23 mouse cellular contexts compared by ENCODE assay signal in the genomic region with DNA sequence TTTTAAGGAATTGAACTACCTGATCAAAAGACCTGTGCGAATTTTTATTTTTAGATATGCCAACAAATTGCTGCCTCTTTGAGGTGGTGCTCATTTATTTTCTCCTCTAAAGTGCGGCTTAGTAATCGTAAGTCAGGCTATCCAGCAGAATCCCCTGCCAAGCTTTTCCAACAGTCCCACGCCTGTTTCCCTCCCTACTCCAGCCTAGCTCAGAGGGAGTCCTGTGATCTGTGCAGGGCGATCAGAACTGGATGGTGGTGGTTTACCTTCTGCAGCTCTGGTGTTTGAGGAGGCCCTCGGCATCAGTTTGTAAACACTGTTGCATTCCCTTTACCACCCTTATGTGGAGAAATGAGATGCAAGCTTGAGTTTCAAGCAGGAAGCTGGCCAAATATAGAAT. TPM values are rescaled to one million over a fixed set of nuclear protein-coding genes. Genes with fewer than 3 reads are reported as not detected.
DNase-seq lines count a peak whose midpoint lies in the region; ATAC-seq and TF ChIP-seq lines count a peak whose summit lies in the region.
"Had no signal": no experiment of that assay in that cellular context is flagged by ENCODE, and none has a peak within 500 bp of the region (broad histone marks: within the 10 kb centered on the region; RNA-seq: fewer than 3 reads in every experiment).

No protein-coding gene starts in this region.

- intact Hi-C loops in heart, postnatal 36 days (cut with DNase I) = loop anchor here (2.0 kb wide), 1 partner anchor 23 kb away; no protein-coding TSS in a partner anchor

- H3K27me3 ChIP-seq in forebrain, embryonic 15.5 days = no peaks in the 10 kb centered on the region
- H3K27me3 ChIP-seq in forebrain, embryonic 13.5 days = peaks cover 5% of the 10 kb centered on the region
- H3K27me3 ChIP-seq in heart, embryonic 12.5 days (replicated peaks) = no peaks in the 10 kb centered on the region
- no peaks in the 10 kb centered on the region for H3K27me3 ChIP-seq in lung, embryonic 14.5 days (ENCODE audit: insufficient read depth, low read length)
- H3K27me3 ChIP-seq: intestine, embryonic 15.5 days had no signal

- peaks cover 49% of the 10 kb centered on the region for H3K4me1 ChIP-seq in forebrain, embryonic 15.5 days
- H3K4me1 ChIP-seq in forebrain, embryonic 13.5 days = peaks cover 55% of the 10 kb centered on the region
- peaks cover 44% of the 10 kb centered on the region for H3K4me1 ChIP-seq in heart, embryonic 12.5 days (replicated peaks)
- H3K4me1 ChIP-seq in lung, embryonic 14.5 days (ENCODE audit: insufficient read depth) = peaks cover 4% of the 10 kb centered on the region; the same call in 1 of the 2 replicates
- H3K4me1 ChIP-seq in lung, adult 2 months (ENCODE audit: control insufficient read depth, insufficient read depth, low read length) = peaks cover 11% of the 10 kb centered on the region

- H3K4me2 ChIP-seq in forebrain, embryonic 15.5 days (replicated peaks) = no peak overlapping the region
- no peak overlapping the region for H3K4me2 ChIP-seq in forebrain, embryonic 13.5 days
- peak overlapping the region; percentile 16; the same call in 1 of the 2 replicates for H3K4me2 ChIP-seq in heart, embryonic 12.5 days
- 0 out of 2 replicates have a peak overlapping the region, but pooled peaks have one; percentile 7 for H3K4me2 ChIP-seq in lung, embryonic 14.5 days
- H3K4me2 ChIP-seq: embryonic facial prominence, embryonic 13.5 days; intestine, embryonic 15.5 days; liver, embryonic 15.5 days had no signal

- H3K36me3 ChIP-seq in forebrain, embryonic 15.5 days = no peaks in the 10 kb centered on the region
- no peaks in the 10 kb centered on the region for H3K36me3 ChIP-seq in forebrain, embryonic 13.5 days (ENCODE audit: poor library complexity, severe bottlenecking)
- no peaks in the 10 kb centered on the region for H3K36me3 ChIP-seq in heart, embryonic 12.5 days
- no peaks in the 10 kb centered on the region for H3K36me3 ChIP-seq in lung, embryonic 14.5 days (ENCODE audit: insufficient read depth)
- H3K36me3 ChIP-seq in macrophage (ENCODE audit: inconsistent target) = no peaks in the 10 kb centered on the region
- H3K36me3 ChIP-seq: embryonic facial prominence, embryonic 13.5 days; intestine, embryonic 15.5 days; liver, embryonic 15.5 days had no signal

- no peak overlapping the region for H3K9ac ChIP-seq in forebrain, embryonic 15.5 days (replicated peaks)
- no peak overlapping the region for H3K9ac ChIP-seq in forebrain, embryonic 13.5 days
- no peak overlapping the region for H3K9ac ChIP-seq in heart, embryonic 12.5 days
- H3K9ac ChIP-seq in lung, embryonic 14.5 days = no peak overlapping the region
- H3K9ac ChIP-seq: embryonic facial prominence, embryonic 13.5 days; intestine, embryonic 15.5 days; liver, embryonic 15.5 days had no signal

- H3K27ac ChIP-seq in forebrain, embryonic 15.5 days (replicated peaks) = peak overlapping the region; percentile 31
- no peak overlapping the region for H3K27ac ChIP-seq in forebrain, embryonic 13.5 days
- H3K27ac ChIP-seq in heart, embryonic 12.5 days (ENCODE audit: poor library complexity, severe bottlenecking) = no peak overlapping the region
- H3K27ac ChIP-seq in lung, embryonic 14.5 days (ENCODE audit: low read depth) = no peak overlapping the region
- peak overlapping the region; percentile 81 for H3K27ac ChIP-seq in macrophage
- H3K27ac ChIP-seq: embryonic facial prominence, embryonic 13.5 days; intestine, embryonic 15.5 days; liver, embryonic 15.5 days had no signal

- H3K79me2 ChIP-seq in macrophage (ENCODE audit: inconsistent target) = peaks cover 81% of the 10 kb centered on the region

- no peaks in the 10 kb centered on the region for H3K9me3 ChIP-seq in forebrain, embryonic 15.5 days
- H3K9me3 ChIP-seq in forebrain, embryonic 13.5 days (replicated peaks) = no peaks in the 10 kb centered on the region
- H3K9me3 ChIP-seq in heart, embryonic 12.5 days (replicated peaks) = no peaks in the 10 kb centered on the region
- no peaks in the 10 kb centered on the region for H3K9me3 ChIP-seq in lung, embryonic 14.5 days (ENCODE audit: low read depth, low read length)
- H3K9me3 ChIP-seq: embryonic facial prominence, embryonic 13.5 days; intestine, embryonic 15.5 days; liver, embryonic 15.5 days had no signal

- DNase-seq in heart, postnatal 36 days = no peak
- no peak for DNase-seq in lung, embryonic 14.5 days
- DNase-seq in lung, adult 2 months = no peak
- DNase-seq in kidney, adult 9 months = no peak
- DNase-seq: cerebellum, adult 11-12 months; gastrocnemius, postnatal 36 days; kidney, postnatal 10 days; layer of hippocampus, adult 9-11 months; lung, postnatal 36 days; midbrain, embryonic 14.5 days; thymus, postnatal 36 days had no signal

- no peak for ATAC-seq in forebrain, embryonic 15.5 days (replicated peaks)
- no peak for ATAC-seq in forebrain, embryonic 13.5 days
- no peak for ATAC-seq in heart, embryonic 12.5 days (ENCODE audit: insufficient number of reproducible peaks, low FRiP score)
- ATAC-seq in lung, embryonic 14.5 days (ENCODE audit: insufficient read depth) = no peak
- ATAC-seq: activated CD4-positive, CD25-positive, alpha-beta regulatory T cell, adult 4 months; intestine, embryonic 15.5 days had no signal

- TF ChIP-seq POLR2A in lung, adult 2 months (IDR thresholded peaks at IDR 0.05; ENCODE audit: borderline replicate concordance, extremely low read depth, low read depth, low read length) = no peak

- no peak for TF ChIP-seq CTCF in lung, embryonic 14.5 days (IDR thresholded peaks at IDR 0.05; ENCODE audit: low read depth)
- no peak for TF ChIP-seq CTCF in lung, adult 2 months (IDR thresholded peaks at IDR 0.05; ENCODE audit: insufficient read depth, low read length)

- no peak overlapping the region for H3K4me3 ChIP-seq in forebrain, embryonic 15.5 days
- H3K4me3 ChIP-seq in forebrain, embryonic 13.5 days = no peak overlapping the region
- no peak overlapping the region for H3K4me3 ChIP-seq in heart, embryonic 12.5 days
- H3K4me3 ChIP-seq in lung, embryonic 14.5 days (ENCODE audit: low read depth, low read length) = no peak overlapping the region
- no peak overlapping the region for H3K4me3 ChIP-seq in lung, adult 2 months (replicated peaks; ENCODE audit: extremely low read depth, low read depth, low read length)
- no peak overlapping the region for H3K4me3 ChIP-seq in macrophage (ENCODE audit: inconsistent target)
- H3K4me3 ChIP-seq: embryonic facial prominence, embryonic 13.5 days; intestine, embryonic 15.5 days; liver, embryonic 15.5 days had no signal

- WGBS in forebrain, embryonic 15.5 days = 62% methylated on average over 6 of the region's 6 CpGs
- 65% methylated on average over 6 of the region's 6 CpGs for WGBS in forebrain, embryonic 13.5 days
- WGBS in heart, embryonic 12.5 days = 67% methylated on average over 6 of the region's 6 CpGs
- WGBS in lung, embryonic 14.5 days = 55% methylated on average over 6 of the region's 6 CpGs
- 46% methylated on average over 6 of the region's 6 CpGs for WGBS in lung, adult 2 months
- 75% methylated on average over 6 of the region's 6 CpGs for WGBS in macrophage (ENCODE audit: missing documents)

RNA-seq across cellular contexts. Expression of a gene that starts 3.3 kb away (rescaled TPM):
- polyA plus RNA-seq in forebrain, embryonic 15.5 days (2015; fragmentation: Nextera tagmentation; extraction: Ambion mirVana) = 146 and 160 TPM in 2 replicates
- polyA plus RNA-seq in forebrain, embryonic 13.5 days (2015; fragmentation: Nextera tagmentation; extraction: Ambion mirVana) = 120 and 122 TPM in 2 replicates
- 86.1 and 86.3 TPM in 2 replicates for polyA plus RNA-seq in heart, embryonic 12.5 days (2016; fragmentation: Nextera tagmentation; extraction: Ambion mirVana)
- 10 to 100 TPM; 48.6 to 49.0 TPM for total RNA-seq in heart, postnatal 36 days (2021)
- polyA plus RNA-seq in lung, embryonic 14.5 days (2014; fragmentation: Nextera tagmentation; extraction: Ambion mirVana) = 91.5 and 99.3 TPM in 2 replicates
- polyA plus RNA-seq in lung, adult 2 months (2012; rRNA removed) = 56.5 and 64.3 TPM in 2 replicates
- total RNA-seq in macrophage (2018; cell fraction: chromatin; rRNA removed) = 100 to 1,000 TPM; 111 to 422 (median 259) TPM
- total RNA-seq in macrophage (2018; cell fraction: cytosol; rRNA removed) = 100 to 1,000 TPM; 105 to 193 (median 134) TPM
- 100 to 1,000 TPM; 110 to 340 (median 159) TPM for total RNA-seq in macrophage (2018; cell fraction: nucleus; rRNA removed)
- 146 to 403 TPM (median 209 TPM) in 3 replicates for polyA plus RNA-seq in macrophage (2018)

RNA-seq across cellular contexts. Expression of a gene that starts 28.9 kb away (rescaled TPM):
- 12.4 and 12.8 TPM in 2 replicates for polyA plus RNA-seq in forebrain, embryonic 15.5 days (2015; fragmentation: Nextera tagmentation; extraction: Ambion mirVana)
- 9.0 and 10.2 TPM in 2 replicates for polyA plus RNA-seq in forebrain, embryonic 13.5 days (2015; fragmentation: Nextera tagmentation; extraction: Ambion mirVana)
- polyA plus RNA-seq in heart, embryonic 12.5 days (2016; fragmentation: Nextera tagmentation; extraction: Ambion mirVana) = 7.5 and 9.0 TPM in 2 replicates
- 1 to 10 TPM; 4.9 to 5.3 TPM for total RNA-seq in heart, postnatal 36 days (2021)
- polyA plus RNA-seq in lung, embryonic 14.5 days (2014; fragmentation: Nextera tagmentation; extraction: Ambion mirVana) = 10.8 and 13.5 TPM in 2 replicates
- polyA plus RNA-seq in lung, adult 2 months (2012; rRNA removed) = 31.7 and 33.2 TPM in 2 replicates
- total RNA-seq in macrophage (2018; cell fraction: chromatin; rRNA removed) = 10 to 100 TPM; 37.9 to 74.4 (median 55.7) TPM
- 10 to 100 TPM in 10 of 26 experiments, 1 to 10 TPM in 16; 7.1 to 12.7 (median 9.2) TPM for total RNA-seq in macrophage (2018; cell fraction: cytosol; rRNA removed)
- 10 to 100 TPM; 24.9 to 66.1 (median 40.2) TPM for total RNA-seq in macrophage (2018; cell fraction: nucleus; rRNA removed)
- 9.0 to 12.8 TPM (median 11.4 TPM) in 3 replicates for polyA plus RNA-seq in macrophage (2018)

RNA-seq across cellular contexts. Expression of a gene that starts 29.3 kb away (rescaled TPM):
- polyA plus RNA-seq in forebrain, embryonic 15.5 days (2015; fragmentation: Nextera tagmentation; extraction: Ambion mirVana) = 116 and 119 TPM in 2 replicates
- 125 and 130 TPM in 2 replicates for polyA plus RNA-seq in forebrain, embryonic 13.5 days (2015; fragmentation: Nextera tagmentation; extraction: Ambion mirVana)
- polyA plus RNA-seq in heart, embryonic 12.5 days (2016; fragmentation: Nextera tagmentation; extraction: Ambion mirVana) = 63.5 and 63.9 TPM in 2 replicates
- total RNA-seq in heart, postnatal 36 days (2021) = 10 to 100 TPM; 25.2 to 30.7 TPM
- polyA plus RNA-seq in lung, embryonic 14.5 days (2014; fragmentation: Nextera tagmentation; extraction: Ambion mirVana) = 63.3 and 66.0 TPM in 2 replicates
- polyA plus RNA-seq in lung, adult 2 months (2012; rRNA removed) = 45.3 and 67.2 TPM in 2 replicates
- total RNA-seq in macrophage (2018; cell fraction: chromatin; rRNA removed) = 100 to 1,000 TPM; 161 to 355 (median 246) TPM
- total RNA-seq in macrophage (2018; cell fraction: cytosol; rRNA removed) = 10 to 100 TPM; 27.7 to 53.0 (median 41.8) TPM
- 100 to 1,000 TPM in 23 of 26 experiments, 10 to 100 TPM in 3; 78.5 to 221 (median 151) TPM for total RNA-seq in macrophage (2018; cell fraction: nucleus; rRNA removed)
- polyA plus RNA-seq in macrophage (2018) = 40.1 to 54.6 TPM (median 47.9 TPM) in 3 replicates

RNA-seq across cellular contexts. Expression of a gene that starts 47.1 kb away (rescaled TPM):
- polyA plus RNA-seq in forebrain, embryonic 15.5 days (2015; fragmentation: Nextera tagmentation; extraction: Ambion mirVana) = not detected in 2 replicates
- polyA plus RNA-seq in forebrain, embryonic 13.5 days (2015; fragmentation: Nextera tagmentation; extraction: Ambion mirVana) = not detected in 2 replicates
- polyA plus RNA-seq in heart, embryonic 12.5 days (2016; fragmentation: Nextera tagmentation; extraction: Ambion mirVana) = not detected in 2 replicates
- not detected for total RNA-seq in heart, postnatal 36 days (2021)
- polyA plus RNA-seq in lung, embryonic 14.5 days (2014; fragmentation: Nextera tagmentation; extraction: Ambion mirVana) = not detected in 2 replicates
- not detected in 2 replicates for polyA plus RNA-seq in lung, adult 2 months (2012; rRNA removed)
- total RNA-seq in macrophage (2018; cell fraction: chromatin; rRNA removed) = not detected
- total RNA-seq in macrophage (2018; cell fraction: cytosol; rRNA removed) = not detected
- not detected for total RNA-seq in macrophage (2018; cell fraction: nucleus; rRNA removed)
- polyA plus RNA-seq in macrophage (2018) = not detected in 3 replicates
- total RNA-seq: adrenal gland, postnatal 4 days; gastrocnemius, postnatal 36 days; left cerebral cortex, postnatal 36 days had no signal
- polyA plus RNA-seq: activated CD4-positive, CD25-positive, alpha-beta regulatory T cell, adult 4 months; cortical plate, adult 2 months; hindbrain, embryonic 11.5 days; intestine, embryonic 15.5 days; liver, embryonic 15.5 days; midbrain, embryonic 14.5 days had no signal

RNA-seq across cellular contexts. Expression of a gene that starts 48.4 kb away (rescaled TPM):
- 0.42 and 0.45 TPM in 2 replicates for polyA plus RNA-seq in forebrain, embryonic 15.5 days (2015; fragmentation: Nextera tagmentation; extraction: Ambion mirVana)
- 0.25 and 0.48 TPM in 2 replicates for polyA plus RNA-seq in forebrain, embryonic 13.5 days (2015; fragmentation: Nextera tagmentation; extraction: Ambion mirVana)
- not detected in 2 replicates for polyA plus RNA-seq in heart, embryonic 12.5 days (2016; fragmentation: Nextera tagmentation; extraction: Ambion mirVana)
- total RNA-seq in heart, postnatal 36 days (2021) = not detected
- not detected in 2 replicates for polyA plus RNA-seq in lung, embryonic 14.5 days (2014; fragmentation: Nextera tagmentation; extraction: Ambion mirVana)
- polyA plus RNA-seq in lung, adult 2 months (2012; rRNA removed) = not detected in 2 replicates
- total RNA-seq in macrophage (2018; cell fraction: chromatin; rRNA removed) = not detected
- total RNA-seq in macrophage (2018; cell fraction: cytosol; rRNA removed) = not detected
- not detected for total RNA-seq in macrophage (2018; cell fraction: nucleus; rRNA removed)
- polyA plus RNA-seq in macrophage (2018) = not detected in 3 replicates
- total RNA-seq: adrenal gland, postnatal 4 days; gastrocnemius, postnatal 36 days; left cerebral cortex, postnatal 36 days had no signal
- polyA plus RNA-seq: activated CD4-positive, CD25-positive, alpha-beta regulatory T cell, adult 4 months; cortical plate, adult 2 months; embryonic facial prominence, embryonic 13.5 days; hindbrain, embryonic 11.5 days; intestine, embryonic 15.5 days; liver, embryonic 15.5 days; midbrain, embryonic 14.5 days had no signal

Comparison
In these comparisons a context has a peak if more than half of its experiments do, and no peak if none do; other contexts are left out.
1. H3K27ac ChIP-seq: peak in forebrain, embryonic 15.5 days (single experiment) and macrophage (single experiment); none in forebrain, embryonic 13.5 days (single experiment), heart, embryonic 12.5 days (single experiment) and lung, embryonic 14.5 days (single experiment).
2. H3K4me2 ChIP-seq: peak in heart, embryonic 12.5 days (single experiment) and lung, embryonic 14.5 days (single experiment); none in forebrain, embryonic 15.5 days (single experiment) and forebrain, embryonic 13.5 days (single experiment).